Mouse (Mus musculus): ENCODE measurements at regions not wholly inside any gene's neighbourhood (a gene's known extent, or its start where the extent isn't known, plus 50 kb on each side); places are given as distances from the start of the nearest gene placed in this dataset.

DNA sequence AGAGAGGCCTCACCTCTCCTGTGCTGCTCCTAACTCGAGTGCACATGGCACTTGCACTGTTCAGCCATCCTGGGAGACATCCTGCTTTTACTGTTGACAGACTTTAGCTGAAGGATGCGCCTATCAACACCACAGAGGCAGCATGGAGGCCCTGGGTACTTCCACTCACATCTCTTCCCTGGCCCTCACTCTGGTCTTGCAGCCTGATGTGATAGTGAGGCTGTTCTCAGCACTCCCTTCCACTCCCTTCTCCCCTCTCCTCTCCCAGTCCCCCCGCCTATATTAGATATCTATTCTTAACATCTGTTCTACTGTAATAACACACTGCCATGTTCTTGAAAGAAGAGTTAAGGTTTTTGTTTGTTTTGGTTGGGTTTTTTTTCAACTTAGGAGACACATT is 50.2 kb upstream of the Bod1 start:
- no peak for ATAC-seq (replicated peaks; ENCODE audit: poor library complexity)

DNA sequence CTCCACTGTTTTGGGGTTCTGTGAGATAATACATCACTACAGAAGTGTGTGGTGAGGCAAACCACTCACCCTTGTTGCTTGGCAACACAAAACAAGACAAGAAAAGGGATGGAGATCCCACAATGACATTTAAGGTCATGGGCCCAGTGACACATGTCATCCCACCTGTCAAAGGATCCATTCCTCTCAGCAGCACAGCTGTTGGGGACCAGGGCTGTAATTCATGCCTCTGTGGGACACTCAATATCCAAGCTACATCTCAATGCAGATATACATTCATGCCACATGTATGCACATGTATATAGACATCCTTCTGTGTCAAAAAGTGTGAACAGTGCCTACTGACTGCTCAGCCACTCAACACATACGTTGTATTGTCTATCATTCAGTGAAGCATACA is 52.8 kb upstream of the Bod1 start:
- no peak for ATAC-seq (replicated peaks; ENCODE audit: poor library complexity)

DNA sequence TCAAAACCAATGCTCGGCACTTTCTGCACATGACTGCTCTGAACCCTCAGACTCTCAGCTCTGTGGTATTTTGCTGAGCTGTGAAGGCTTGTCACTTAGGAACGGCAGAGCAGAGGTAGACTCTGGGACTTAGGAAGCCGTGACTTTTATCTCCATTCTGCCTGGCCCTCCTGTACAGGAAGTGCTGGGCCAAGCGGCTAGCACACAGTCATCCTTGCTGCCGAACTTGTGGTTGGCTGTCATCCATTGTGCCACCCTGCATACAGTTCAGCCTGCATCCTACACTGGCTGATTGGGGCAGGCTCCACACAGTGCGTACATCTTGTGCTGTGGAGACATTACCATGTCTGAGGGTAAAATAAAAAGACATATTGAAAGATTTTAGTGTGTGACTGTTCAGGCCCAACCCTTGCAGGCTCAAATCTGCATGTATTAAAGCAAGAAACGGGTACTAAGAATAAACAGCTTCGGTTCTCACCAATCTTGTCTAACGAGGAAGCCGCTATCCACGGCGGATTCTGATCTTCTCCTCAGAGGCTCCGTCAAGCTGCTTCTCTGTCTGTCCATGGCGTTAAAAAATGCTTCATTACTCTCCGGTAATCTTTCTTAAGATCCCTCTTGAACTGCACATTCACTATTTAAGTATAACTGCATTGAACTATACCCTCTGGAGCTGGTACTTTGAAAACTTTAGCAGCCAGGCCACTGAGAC is 54.4 kb upstream of the Bod1 start:
- peak; percentile 87 for ATAC-seq (replicated peaks; ENCODE audit: poor library complexity)

GRCm38 (mm10) chr11:31727289-31727688 is 55.6 kb upstream of the Bod1 start:
- ATAC-seq (replicated peaks; ENCODE audit: poor library complexity), result no peak

GRCm38 (mm10) chr11:31729728-31730127 is 58.0 kb upstream of the Bod1 start:
- ATAC-seq (replicated peaks; ENCODE audit: poor library complexity), result no peak

- no peak for ATAC-seq (replicated peaks; ENCODE audit: poor library complexity)
Observed at GRCm38 (mm10) chr11:31730181-31730580, 58.5 kb upstream of the Bod1 start.

DNA sequence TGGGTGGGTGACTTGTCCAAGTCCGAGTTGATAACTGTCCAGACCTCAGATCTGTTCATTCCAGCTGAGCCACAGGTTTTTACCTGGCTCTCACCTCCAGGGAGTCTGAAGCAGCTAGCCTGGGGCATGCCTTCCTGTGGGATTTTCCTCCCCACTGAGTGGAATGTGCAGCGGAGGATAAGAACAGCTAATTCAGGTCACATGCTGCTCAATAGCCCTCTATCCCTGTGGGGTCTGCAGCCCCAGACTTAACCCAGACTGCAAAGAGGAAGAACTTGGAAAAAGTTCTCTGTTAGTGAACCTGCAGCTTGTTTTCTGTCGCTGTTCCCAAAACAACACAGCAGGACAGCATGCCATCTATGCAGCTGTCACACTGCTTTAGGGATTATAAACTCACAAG is 59.0 kb upstream of the Bod1 start:
- no peak for ATAC-seq (replicated peaks; ENCODE audit: poor library complexity)

DNA sequence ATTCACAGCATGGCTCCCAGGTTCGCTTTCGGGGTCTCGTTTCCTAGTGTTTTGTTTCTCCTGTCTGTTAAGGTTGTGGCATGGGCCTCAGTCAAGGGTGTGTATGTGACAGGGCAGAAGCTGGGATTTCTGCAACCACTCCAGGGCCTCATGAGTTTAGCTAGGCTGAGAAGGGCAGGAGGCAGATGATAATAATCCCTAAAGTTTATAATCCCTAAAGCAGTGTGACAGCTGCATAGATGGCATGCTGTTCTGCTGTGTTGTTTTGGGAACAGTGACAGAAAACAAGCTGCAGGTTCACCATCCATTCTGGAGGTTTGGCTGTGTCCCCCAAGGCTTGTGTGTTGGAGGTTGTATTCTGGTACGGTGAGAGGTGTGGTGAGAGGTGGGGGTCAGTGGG is 59.8 kb upstream of the Bod1 start:
- no peak for ATAC-seq (replicated peaks; ENCODE audit: poor library complexity)

- ATAC-seq (replicated peaks; ENCODE audit: poor library complexity), result peak; percentile 27
Observed at GRCm38 (mm10) chr11:31732342-31732741, 60.7 kb upstream of the Bod1 start.

- ATAC-seq (replicated peaks; ENCODE audit: poor library complexity), result peak; percentile 66
Observed at GRCm38 (mm10) chr11:31732958-31733357, 61.3 kb upstream of the Bod1 start.

- ATAC-seq (replicated peaks; ENCODE audit: poor library complexity), result no peak
Observed at GRCm38 (mm10) chr11:31734091-31734490, 62.4 kb upstream of the Bod1 start.

- no peak for ATAC-seq (replicated peaks; ENCODE audit: poor library complexity)
Observed at GRCm38 (mm10) chr11:31735257-31735656, 63.6 kb upstream of the Bod1 start.

- peak; percentile 45 for ATAC-seq (replicated peaks; ENCODE audit: poor library complexity)
Observed at GRCm38 (mm10) chr11:31736086-31736485, 64.4 kb upstream of the Bod1 start.

- ATAC-seq (replicated peaks; ENCODE audit: poor library complexity), result no peak
Observed at GRCm38 (mm10) chr11:31736556-31737089, 64.9 kb upstream of the Bod1 start.

GRCm38 (mm10) chr11:31738148-31739021 is 66.7 kb upstream of the Bod1 start:
- no peak for ATAC-seq (replicated peaks; ENCODE audit: poor library complexity)

DNA sequence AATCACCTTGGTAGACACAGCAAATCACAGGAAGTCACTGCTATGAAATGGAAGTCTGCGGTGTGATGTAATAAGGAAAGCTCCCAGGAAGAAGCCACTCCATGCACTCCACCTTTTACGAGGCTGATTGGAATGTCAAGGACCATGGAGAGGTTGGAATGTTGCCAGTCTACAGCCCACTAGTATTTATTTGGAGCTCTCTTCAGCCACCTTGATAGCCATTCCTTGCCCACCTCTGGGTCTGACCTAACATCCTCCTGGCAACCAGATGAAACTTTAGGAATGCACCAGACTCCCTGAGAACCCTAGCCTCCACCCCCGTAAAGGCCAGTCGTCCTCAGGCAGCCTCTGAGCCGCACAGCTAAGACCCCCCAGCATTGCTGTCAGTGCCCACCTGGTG is 68.7 kb upstream of the Bod1 start:
- ATAC-seq (replicated peaks; ENCODE audit: poor library complexity), result no peak

DNA sequence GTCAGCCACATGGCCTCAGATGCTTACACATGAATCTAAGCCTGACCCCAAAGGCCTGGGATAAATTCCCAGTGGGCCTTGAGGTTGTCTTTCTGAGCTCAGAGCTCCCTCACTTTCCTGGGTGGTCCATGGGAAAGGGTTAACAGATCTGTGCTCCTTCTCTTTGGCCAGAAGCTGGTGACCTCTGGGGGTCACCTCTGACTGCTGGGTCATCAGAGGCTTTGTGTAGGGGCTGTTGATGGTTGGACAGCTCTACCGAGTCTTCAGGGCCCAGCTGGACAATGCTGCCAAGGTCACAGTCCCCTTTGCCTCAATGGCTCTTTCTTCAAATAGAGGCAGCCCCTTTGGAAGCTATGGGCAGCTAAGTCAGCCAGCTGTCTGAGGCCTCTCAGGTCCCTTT is 70.5 kb upstream of the Bod1 start:
- ATAC-seq (replicated peaks; ENCODE audit: poor library complexity), result no peak

- ATAC-seq (replicated peaks; ENCODE audit: poor library complexity), result no peak
Observed at GRCm38 (mm10) chr11:31744076-31744785, 72.5 kb upstream of the Bod1 start.

- no peak for ATAC-seq (replicated peaks; ENCODE audit: poor library complexity)
Observed at GRCm38 (mm10) chr11:31745028-31745865, 73.6 kb upstream of the Bod1 start.

DNA sequence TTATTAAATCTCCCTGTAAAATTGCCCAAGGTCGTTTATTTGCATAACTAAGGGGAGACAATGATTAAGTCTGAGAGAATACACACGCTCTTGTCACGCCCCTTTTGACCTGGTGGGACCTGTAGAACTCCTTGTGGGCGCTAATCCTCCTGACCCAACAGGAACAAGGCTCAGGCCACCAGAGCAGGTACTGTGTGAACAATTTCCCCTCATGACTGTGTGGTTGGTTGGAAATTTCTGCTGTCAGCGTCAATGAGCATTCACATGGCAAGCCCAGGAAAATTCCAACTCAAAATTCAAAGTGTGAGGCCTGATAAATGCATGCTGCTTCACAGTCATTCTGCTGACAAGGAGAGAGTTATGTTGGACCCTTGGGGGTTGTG is 74.2 kb upstream of the Bod1 start:
- ATAC-seq (replicated peaks; ENCODE audit: poor library complexity), result no peak

DNA sequence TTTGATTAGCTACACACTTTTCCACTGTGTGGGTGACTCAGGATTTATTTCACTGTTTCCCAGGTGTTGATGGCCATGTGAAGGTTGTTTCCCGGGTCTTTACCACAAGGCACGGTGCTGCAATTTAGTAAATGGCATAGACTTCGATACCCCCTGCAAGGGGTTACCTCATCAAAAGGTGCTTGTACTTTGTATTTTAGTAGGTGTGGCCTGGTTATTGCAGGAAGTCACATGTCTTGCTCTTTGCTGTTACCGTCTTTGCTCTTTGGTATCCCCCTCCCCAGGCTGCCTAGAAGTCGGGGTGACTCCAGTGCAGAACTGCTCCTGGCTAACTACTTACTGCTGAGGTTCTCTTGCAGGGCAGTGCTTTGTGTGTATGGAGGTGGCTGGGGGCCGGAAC is 74.8 kb upstream of the Bod1 start:
- ATAC-seq (replicated peaks; ENCODE audit: poor library complexity), result no peak; the same call in 1 of the 2 replicates
